Mouse (Mus musculus) urinary bladder, postnatal 14 days (tissue): ENCODE results near the gene Mtr.

ENCODE experiments used
- DNase-seq: peaks from one replicate; pipeline ENCODE4 v3.0.0; 2021; ENCODE audit warnings: low spot score

Mtr gene

GRCm38 (mm10) chr13:12243991-12244390, 13.9 kb downstream of the Mtr start:
- no peak for DNase-seq

GRCm38 (mm10) chr13:12232141-12232540, 25.8 kb downstream of the Mtr start:
- DNase-seq, result no peak

GRCm38 (mm10) chr13:12228248-12228647, 29.7 kb downstream of the Mtr start:
- no peak for DNase-seq

- DNase-seq, result no peak
These were observed 30.3 kb downstream of the Mtr start for GRCm38 (mm10) chr13:12227606-12228005.

- no peak for DNase-seq
These were observed 39.3 kb downstream of the Mtr start for GRCm38 (mm10) chr13:12218603-12219002.

GRCm38 (mm10) chr13:12214922-12215321, 43.0 kb downstream of the Mtr start:
- no peak for DNase-seq

GRCm38 (mm10) chr13:12211058-12211457, 46.9 kb downstream of the Mtr start:
- DNase-seq, result no peak

- DNase-seq, result peak; percentile 36
These were observed 47.7 kb downstream of the Mtr start for GRCm38 (mm10) chr13:12210023-12210762.

GRCm38 (mm10) chr13:12200372-12200771, 57.5 kb downstream of the Mtr start:
- no peak for DNase-seq

GRCm38 (mm10) chr13:12198486-12198885, 59.4 kb downstream of the Mtr start:
- DNase-seq, result no peak

GRCm38 (mm10) chr13:12196861-12197260, 61.1 kb downstream of the Mtr start:
- no peak for DNase-seq

GRCm38 (mm10) chr13:12196012-12196411, 61.9 kb downstream of the Mtr start:
- no peak for DNase-seq

GRCm38 (mm10) chr13:12194942-12195662, 62.8 kb downstream of the Mtr start:
- no peak for DNase-seq

- no peak for DNase-seq
These were observed 68.7 kb downstream of the Mtr start for GRCm38 (mm10) chr13:12189219-12189618.

GRCm38 (mm10) chr13:12188804-12189203, 69.1 kb downstream of the Mtr start:
- no peak for DNase-seq

GRCm38 (mm10) chr13:12179481-12179880, 78.4 kb downstream of the Mtr start:
- no peak for DNase-seq

GRCm38 (mm10) chr13:12176761-12177160, 81.2 kb downstream of the Mtr start:
- DNase-seq, result no peak

- DNase-seq, result no peak
These were observed 81.8 kb downstream of the Mtr start for GRCm38 (mm10) chr13:12175988-12176736.

- DNase-seq, result no peak
These were observed 90.6 kb downstream of the Mtr start for GRCm38 (mm10) chr13:12167276-12167675.

GRCm38 (mm10) chr13:12166386-12166785, 91.5 kb downstream of the Mtr start:
- DNase-seq, result no peak

GRCm38 (mm10) chr13:12165461-12166058, 92.4 kb downstream of the Mtr start:
- DNase-seq, result no peak

GRCm38 (mm10) chr13:12162457-12162856, 95.5 kb downstream of the Mtr start:
- no peak for DNase-seq
